Mouse (Mus musculus) MEL (cell line): ENCODE data around the gene Il1f6. TPM values are rescaled to one million over a fixed set of nuclear protein-coding genes. Genes with fewer than 3 reads are reported as not detected.

Source experiments
- DNase-seq: peaks from one replicate; pipeline ENCODE4 v3.0.0; 2011; ENCODE audit warnings: low read depth, low spot score
- H3K27ac ChIP-seq: 2 replicates; pipeline ENCODE4 v1.5.1; 2012; ENCODE audit warnings: low read depth, mild to moderate bottlenecking, control low read depth, low read length, moderate library complexity; ENCODE audit not compliant: control insufficient read depth
- H3K27me3 ChIP-seq, 2 experiments: fragments of 150-350 bp in 1 of 2; sonication (generic) in 1 of 2; 2 replicates each; pipeline ENCODE4 v1.6.1; 2012; ENCODE audit warnings: low read length in 2 of 2, mild to moderate bottlenecking in 2 of 2, improper control_type of control experiment in 1 of 2, moderate library complexity in 1 of 2; ENCODE audit not compliant: insufficient read depth in 2 of 2, control insufficient read depth in 1 of 2
- H3K36me3 ChIP-seq, 2 experiments: 2 replicates each; pipeline ENCODE4 v1.6.1; 2012 to 2014; ENCODE audit warnings: low read length in 2 of 2, improper control_type of control experiment in 1 of 2, inconsistent platforms in 1 of 2, mild to moderate bottlenecking in 1 of 2; ENCODE audit not compliant: insufficient read depth in 2 of 2, control insufficient read depth in 1 of 2
- H3K4me1 ChIP-seq, 2 experiments: fragments of 150-350 bp in 1 of 2; sonication (generic) in 1 of 2; 2 replicates each; pipeline ENCODE4 v1.6.1; 2012; ENCODE audit warnings: low read length in 2 of 2, improper control_type of control experiment in 1 of 2, mild to moderate bottlenecking in 1 of 2; ENCODE audit not compliant: insufficient read depth in 2 of 2, control insufficient read depth in 1 of 2
- H3K4me3 ChIP-seq, 2 experiments: fragments of 150-350 bp in 1 of 2; sonication (generic) in 1 of 2; 2 replicates each; pipeline ENCODE4 v1.5.1; 2012; ENCODE audit warnings: low read depth in 2 of 2, low read length in 2 of 2, mild to moderate bottlenecking in 2 of 2, moderate library complexity in 2 of 2, control low read depth in 1 of 2, improper control_type of control experiment in 1 of 2; ENCODE audit not compliant: control insufficient read depth in 1 of 2, insufficient read depth in 1 of 2
- H3K79me2 ChIP-seq: 2 replicates; pipeline ENCODE4 v1.6.1; 2012; ENCODE audit warnings: mild to moderate bottlenecking, low read length, moderate library complexity; ENCODE audit not compliant: control insufficient read depth, poor library complexity, insufficient read depth
- H3K9ac ChIP-seq: 2 replicates; pipeline ENCODE4 v1.6.1; 2012; ENCODE audit warnings: low read depth, mild to moderate bottlenecking, control low read depth, low read length, moderate library complexity; ENCODE audit not compliant: control insufficient read depth, poor library complexity, severe bottlenecking
- H3K9me3 ChIP-seq: fragments of 150-350 bp; sonication (generic); replicated peaks from 2 replicates; pipeline ENCODE4 v1.6.1; 2012; ENCODE audit warnings: mild to moderate bottlenecking, low read length, improper control_type of control experiment, moderate library complexity; ENCODE audit not compliant: insufficient read depth
- BHLHE40 ChIP-seq: IDR thresholded peaks from 2 replicates; pipeline ENCODE4 v1.6.1; 2012; ENCODE audit warnings: low read depth, mild to moderate bottlenecking, inconsistent platforms, low read length, improper control_type of control experiment, borderline replicate concordance
- CHD1 ChIP-seq: IDR thresholded peaks from 2 replicates; pipeline ENCODE4 v1.6.1; 2012; ENCODE audit warnings: low read depth, mild to moderate bottlenecking, inconsistent platforms, low read length, improper control_type of control experiment
- CHD2 ChIP-seq: IDR thresholded peaks from 2 replicates; pipeline ENCODE4 v1.6.1; 2011; ENCODE audit warnings: low read length, improper control_type of control experiment
- CTCF ChIP-seq, 3 experiments: IDR thresholded peaks in 2 of 3; conservative IDR thresholded peaks in 1 of 3; 2 replicates each; pipeline ENCODE4 v1.5.1; 2011 to 2012; ENCODE audit warnings: low read length in 3 of 3, low read depth in 2 of 3, mild to moderate bottlenecking in 2 of 3, improper control_type of control experiment in 1 of 3, inconsistent platforms in 1 of 3, mixed read lengths in 1 of 3, moderate library complexity in 1 of 3; ENCODE audit not compliant: control insufficient read depth in 1 of 3, insufficient read depth in 1 of 3, poor library complexity in 1 of 3, severe bottlenecking in 1 of 3
- E2F4 ChIP-seq: IDR thresholded peaks from 2 replicates; pipeline ENCODE4 v1.6.1; 2011; ENCODE audit warnings: low read depth, low read length, improper control_type of control experiment, borderline replicate concordance
- ELF1 ChIP-seq: IDR thresholded peaks from 2 replicates; pipeline ENCODE4 v1.6.1; 2014; ENCODE audit warnings: low read depth, mild to moderate bottlenecking, inconsistent platforms, low read length, improper control_type of control experiment, moderate library complexity
- ETS1 ChIP-seq: IDR thresholded peaks from 2 replicates; pipeline ENCODE4 v1.6.1; 2012; ENCODE audit warnings: low read depth, mild to moderate bottlenecking, inconsistent platforms, low read length, improper control_type of control experiment, moderate library complexity
- GABPA ChIP-seq: IDR thresholded peaks from 2 replicates; pipeline ENCODE4 v1.6.1; 2012; ENCODE audit warnings: low read depth, mild to moderate bottlenecking, inconsistent platforms, low read length, improper control_type of control experiment, moderate library complexity
- GATA1 ChIP-seq: IDR thresholded peaks from 2 replicates; pipeline ENCODE4 v1.6.1; 2011; ENCODE audit warnings: low read depth, low read length, improper control_type of control experiment
- HCFC1 ChIP-seq: IDR thresholded peaks from 2 replicates; pipeline ENCODE4 v1.6.1; 2012; ENCODE audit warnings: low read depth, mild to moderate bottlenecking, inconsistent platforms, low read length, improper control_type of control experiment, moderate library complexity
- KAT2A ChIP-seq: conservative IDR thresholded peaks from 2 replicates; pipeline ENCODE4 v1.6.1; 2012; ENCODE audit warnings: low read depth, low read length, improper control_type of control experiment, inconsistent platforms
- MEF2A ChIP-seq: IDR thresholded peaks from 2 replicates; pipeline ENCODE4 v1.6.1; 2014; ENCODE audit warnings: low read depth, mild to moderate bottlenecking, inconsistent platforms, low read length, improper control_type of control experiment; ENCODE audit not compliant: poor library complexity, insufficient replicate concordance, severe bottlenecking; ENCODE audit errors: extremely low read depth
- MXI1 ChIP-seq: IDR thresholded peaks from 2 replicates; pipeline ENCODE4 v1.6.1; 2011; ENCODE audit warnings: mild to moderate bottlenecking, low read depth, low read length, improper control_type of control experiment
- MYB ChIP-seq: IDR thresholded peaks from 2 replicates; pipeline ENCODE4 v1.6.1; 2011; ENCODE audit warnings: mild to moderate bottlenecking, low read depth, low read length, improper control_type of control experiment
- MYC ChIP-seq: IDR thresholded peaks from 2 replicates; pipeline ENCODE4 v1.6.1; 2011; ENCODE audit warnings: low read depth, mild to moderate bottlenecking, low read length, improper control_type of control experiment, moderate library complexity
- NELFE ChIP-seq: IDR thresholded peaks from 2 replicates; pipeline ENCODE4 v1.6.1; 2011; ENCODE audit warnings: low read depth, low read length, improper control_type of control experiment
- POLR2A ChIP-seq, 2 experiments: IDR thresholded peaks; 2 replicates each; pipeline ENCODE4 v1.6.1; 2011 to 2012; ENCODE audit warnings: low read length in 2 of 2, mild to moderate bottlenecking in 2 of 2, control low read depth in 1 of 2, improper control_type of control experiment in 1 of 2, low read depth in 1 of 2, moderate library complexity in 1 of 2; ENCODE audit not compliant: control insufficient read depth in 1 of 2, insufficient read depth in 1 of 2, poor library complexity in 1 of 2
- POLR2AphosphoS2 ChIP-seq: IDR thresholded peaks from 2 replicates; pipeline ENCODE4 v1.6.1; 2011; ENCODE audit warnings: low read length, improper control_type of control experiment
- RCOR1 ChIP-seq: IDR thresholded peaks from 2 replicates; pipeline ENCODE4 v1.6.1; 2012; ENCODE audit warnings: low read depth, mild to moderate bottlenecking, inconsistent platforms, low read length, improper control_type of control experiment
- SMC3 ChIP-seq: IDR thresholded peaks from 2 replicates; pipeline ENCODE4 v1.6.1; 2011; ENCODE audit warnings: low read depth, low read length, improper control_type of control experiment
- TCF12 ChIP-seq: IDR thresholded peaks from 2 replicates; pipeline ENCODE4 v1.6.1; 2014; ENCODE audit warnings: low read depth, mild to moderate bottlenecking, inconsistent platforms, low read length, improper control_type of control experiment, moderate library complexity
- UBTF ChIP-seq: IDR thresholded peaks from 2 replicates; pipeline ENCODE4 v1.6.1; 2012; ENCODE audit warnings: low read depth, mild to moderate bottlenecking, inconsistent platforms, low read length, improper control_type of control experiment, moderate library complexity, borderline replicate concordance; ENCODE audit not compliant: insufficient read depth
- USF1 ChIP-seq: IDR thresholded peaks from 2 replicates; pipeline ENCODE4 v1.6.1; 2014; ENCODE audit warnings: low read depth, mild to moderate bottlenecking, inconsistent platforms, low read length, improper control_type of control experiment, moderate library complexity
- USF2 ChIP-seq, 2 experiments: IDR thresholded peaks; 2 replicates each; pipeline ENCODE4 v1.6.1; 2011 to 2012; ENCODE audit warnings: improper control_type of control experiment in 2 of 2, low read length in 2 of 2, borderline replicate concordance in 1 of 2, inconsistent platforms in 1 of 2, low read depth in 1 of 2, mild to moderate bottlenecking in 1 of 2; ENCODE audit not compliant: insufficient read depth in 1 of 2
- ZC3H11A ChIP-seq: IDR thresholded peaks from 2 replicates; pipeline ENCODE4 v1.6.1; 2012; ENCODE audit warnings: low read depth, mild to moderate bottlenecking, inconsistent platforms, low read length, improper control_type of control experiment
- ZNF384 ChIP-seq: IDR thresholded peaks from 2 replicates; pipeline ENCODE4 v1.6.1; 2012; ENCODE audit warnings: low read depth, mild to moderate bottlenecking, inconsistent platforms, low read length, improper control_type of control experiment
- polyA plus RNA-seq, 2 experiments: library from polyadenylated mRNA; stranded (reverse) in 1 of 2; unstranded in 1 of 2; fragments of >175 nt in 1 of 2; fragments of >200 nt in 1 of 2; gene quantifications; 2 replicates each; pipeline versions ENCODE4 v1.2.1 to v1.2.4; 2012; ENCODE audit warnings: low replicate concordance in 2 of 2, low read depth in 1 of 2; ENCODE audit not compliant: insufficient read length in 2 of 2, insufficient read depth in 1 of 2, missing spikeins in 1 of 2
- total RNA-seq: library from RNA; depleted of rRNA; stranded (reverse); fragments of 300-350 nt; gene quantifications from 2 replicates; pipeline ENCODE4 v1.2.3, GENCODE M21; 2012

Gene Il1f6
- total and polyA plus RNA-seq, 3 experiments: not detected

GRCm38 (mm10) chr2:24227191-24227590 lies 12.0 kb downstream of the Il1f6 start:
- H3K9ac ChIP-seq: no peak overlapping the region
- no peak overlapping the region for H3K4me3 ChIP-seq
- no peak overlapping the region for H3K27ac ChIP-seq
- no peaks in the 10 kb centered on the region for H3K36me3 ChIP-seq
- H3K79me2 ChIP-seq: no peaks in the 10 kb centered on the region
- no peaks in the 10 kb centered on the region for H3K27me3 ChIP-seq
- H3K4me1 ChIP-seq: no peaks in the 10 kb centered on the region
- H3K9me3 ChIP-seq: no peaks in the 10 kb centered on the region
- TF ChIP-seq NELFE (no peak), MYC (no peak), MYB (no peak), CTCF (IDR thresholded peaks at IDR 0.05 in 2 of 3, conservative IDR thresholded peaks at IDR 0.05 in 1 of 3; ENCODE audit: control insufficient read depth in 1 of 3, insufficient read depth in 1 of 3, low read depth in 2 of 3, low read length in 3 of 3, poor library complexity in 1 of 3, severe bottlenecking in 1 of 3) (no peak), MXI1 (no peak), GATA1 (no peak), CHD2 (no peak), ELF1 (no peak), MEF2A (no peak), USF2 (IDR thresholded peaks at IDR 0.05; ENCODE audit: borderline replicate concordance in 1 of 2, insufficient read depth in 1 of 2, low read depth in 1 of 2, low read length in 2 of 2) (no peak), RCOR1 (no peak), HCFC1 (no peak), UBTF (no peak), POLR2A (IDR thresholded peaks at IDR 0.05; ENCODE audit: control insufficient read depth in 1 of 2, insufficient read depth in 1 of 2, low read depth in 1 of 2, low read length in 2 of 2, poor library complexity in 1 of 2) (no peak), GABPA (no peak), E2F4 (no peak), POLR2AphosphoS2 (no peak), ETS1 (no peak), KAT2A (no peak)
- no peak for DNase-seq

GRCm38 (mm10) chr2:24267503-24267902 lies 52.3 kb downstream of the Il1f6 start:
- Histone ChIP-seq H3K4me3 (no peak overlapping the region), H3K79me2 (no peaks in the 10 kb centered on the region), H3K4me1 (no peaks in the 10 kb centered on the region), H3K36me3 (no peaks in the 10 kb centered on the region), H3K9me3 (no peaks in the 10 kb centered on the region), H3K27ac (no peak overlapping the region), H3K27me3 (no peaks in the 10 kb centered on the region), H3K9ac (no peak overlapping the region)
- no peak for DNase-seq
- TF ChIP-seq MYB (no peak), BHLHE40 (no peak), E2F4 (no peak), ZC3H11A (no peak), CHD1 (no peak), TCF12 (no peak), SMC3 (no peak), MYC (no peak), CTCF (IDR thresholded peaks at IDR 0.05 in 2 of 3, conservative IDR thresholded peaks at IDR 0.05 in 1 of 3; ENCODE audit: control insufficient read depth in 1 of 3, insufficient read depth in 1 of 3, low read depth in 2 of 3, low read length in 3 of 3, poor library complexity in 1 of 3, severe bottlenecking in 1 of 3) (no peak), CHD2 (no peak), ZNF384 (no peak), USF1 (no peak), POLR2AphosphoS2 (no peak)
